Mouse (Mus musculus) embryonic fibroblast, embryonic 13.5 days (primary cell): ENCODE measurements around the gene Alx3. TPM values are rescaled to one million over a fixed set of nuclear protein-coding genes. Genes with fewer than 3 reads are reported as not detected.

Experiments used
- H3K27ac ChIP-seq: 2 replicates; pipeline ENCODE4 v1.5.1; 2012; ENCODE audit warnings: low read length, control low read depth, inconsistent platforms; ENCODE audit not compliant: insufficient read depth
- H3K4me1 ChIP-seq: 2 replicates; pipeline ENCODE4 v1.6.1; 2011; ENCODE audit warnings: low read length; ENCODE audit not compliant: control insufficient read depth, insufficient read depth
- H3K4me3 ChIP-seq: 2 replicates; pipeline ENCODE4 v1.5.1; 2011; ENCODE audit warnings: mild to moderate bottlenecking, control low read depth, low read length; ENCODE audit not compliant: insufficient read depth
- CTCF ChIP-seq: IDR thresholded peaks from 2 replicates; pipeline ENCODE4 v1.5.1; 2011; ENCODE audit warnings: mild to moderate bottlenecking, control low read depth, low read length, moderate library complexity, borderline replicate concordance; ENCODE audit not compliant: insufficient read depth
- POLR2A ChIP-seq: IDR thresholded peaks from 2 replicates; pipeline ENCODE4 v1.6.1; 2011; ENCODE audit warnings: low read depth, mild to moderate bottlenecking, control low read depth, low read length, moderate library complexity
- polyA plus RNA-seq: library from polyadenylated mRNA; stranded (reverse); fragments of >200 nt; gene quantifications from 2 replicates; pipeline ENCODE4 v1.2.4, GENCODE M21; 2011; ENCODE audit warnings: low read depth; ENCODE audit not compliant: missing spikeins, insufficient read length

Gene Alx3
- polyA plus RNA-seq, 1 experiment, result 1.9 TPM

DNA sequence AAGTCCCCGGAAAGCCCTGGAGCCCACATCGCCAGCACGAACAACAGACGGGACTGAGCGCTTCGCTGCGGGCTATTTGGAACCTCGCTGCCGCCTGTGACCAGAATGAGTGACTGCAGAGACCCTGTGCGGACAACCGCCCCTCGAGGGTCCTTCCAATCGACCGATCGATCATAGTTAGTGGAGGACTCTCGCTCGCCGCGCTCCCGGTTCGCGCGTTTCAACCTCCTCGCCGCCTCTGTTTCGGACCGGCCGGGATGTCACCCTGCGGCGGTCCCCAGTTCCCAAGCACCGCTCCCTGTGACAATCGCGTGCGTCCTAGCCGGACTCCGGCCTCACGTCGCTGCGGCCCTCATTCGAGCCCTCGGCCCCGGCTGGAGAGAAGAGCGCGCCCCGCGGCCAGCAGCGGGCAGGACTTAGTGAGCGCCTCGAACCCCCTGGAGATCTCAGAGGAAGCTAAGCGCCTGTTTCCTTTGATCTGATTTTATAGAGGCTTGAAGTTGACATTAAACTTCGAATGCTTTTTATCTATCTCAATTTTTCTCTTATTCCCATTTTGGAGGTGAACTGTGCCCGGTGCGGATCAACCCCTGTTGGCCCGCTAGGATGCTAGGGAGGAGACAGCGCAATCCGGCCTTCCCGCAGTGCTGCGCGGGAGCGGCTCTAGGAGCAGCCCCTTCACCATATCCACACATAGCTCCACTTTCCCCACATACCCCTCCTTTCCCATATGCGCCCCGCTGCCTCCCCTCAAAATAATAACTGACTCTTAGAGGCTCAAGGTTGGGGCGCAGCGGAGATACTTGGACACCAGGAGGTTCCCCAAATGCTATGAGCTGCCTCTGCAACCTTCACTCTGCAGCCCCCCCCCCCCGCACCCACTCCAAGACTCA lies 11.7 kb upstream of the Alx3 start:
- TF ChIP-seq POLR2A (no peak), CTCF (no peak)
- no peaks in the 10 kb centered on the region for H3K4me1 ChIP-seq
- H3K4me3 ChIP-seq, result peak overlapping the region; percentile 22
- no peak overlapping the region for H3K27ac ChIP-seq

DNA sequence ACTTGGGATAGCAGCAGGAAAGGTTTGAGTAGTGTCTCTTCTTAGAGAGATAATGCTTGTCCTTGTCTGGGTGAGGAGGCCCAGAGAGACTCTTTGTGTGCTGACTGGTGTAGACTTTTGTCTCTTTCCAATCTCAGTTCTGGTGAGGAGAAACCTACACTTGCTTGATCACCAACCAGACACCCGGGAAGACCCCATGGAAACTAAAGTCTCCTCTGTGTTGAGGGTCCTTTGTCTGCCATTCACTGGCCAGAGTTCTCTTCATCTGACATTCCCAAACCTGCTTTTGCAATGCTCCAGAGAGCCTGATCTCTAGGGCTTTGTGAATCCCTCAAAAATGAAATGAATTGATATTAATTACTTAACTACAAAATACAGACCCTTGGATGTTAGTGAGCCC lies 10.9 kb upstream of the Alx3 start:
- H3K4me1 ChIP-seq, result no peaks in the 10 kb centered on the region
- H3K27ac ChIP-seq, result no peak overlapping the region
- no peak overlapping the region for H3K4me3 ChIP-seq
- no peak for TF ChIP-seq CTCF
- TF ChIP-seq POLR2A, result no peak

DNA sequence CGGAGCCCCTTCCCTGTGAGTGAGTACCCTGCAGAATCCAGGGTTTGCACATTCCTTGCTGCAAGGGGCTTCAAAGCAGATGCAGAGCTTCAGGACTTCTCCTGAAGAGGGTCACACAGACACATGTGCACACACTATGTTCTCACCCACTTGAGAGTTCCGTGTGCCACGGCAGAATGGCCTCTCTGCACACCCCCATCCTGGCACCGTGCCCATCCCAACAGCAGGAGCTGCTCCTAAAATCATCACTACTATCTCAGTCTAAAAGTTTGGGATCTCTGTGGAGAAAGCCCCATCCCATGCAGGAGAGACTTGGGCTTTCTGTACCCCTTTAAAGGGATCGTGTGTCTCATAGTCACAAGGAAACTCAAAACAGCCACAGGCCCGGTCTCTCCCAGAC lies 8.3 kb upstream of the Alx3 start:
- no peak overlapping the region for H3K4me3 ChIP-seq
- no peaks in the 10 kb centered on the region for H3K4me1 ChIP-seq
- no peak for TF ChIP-seq POLR2A
- no peak for TF ChIP-seq CTCF
- no peak overlapping the region for H3K27ac ChIP-seq

DNA sequence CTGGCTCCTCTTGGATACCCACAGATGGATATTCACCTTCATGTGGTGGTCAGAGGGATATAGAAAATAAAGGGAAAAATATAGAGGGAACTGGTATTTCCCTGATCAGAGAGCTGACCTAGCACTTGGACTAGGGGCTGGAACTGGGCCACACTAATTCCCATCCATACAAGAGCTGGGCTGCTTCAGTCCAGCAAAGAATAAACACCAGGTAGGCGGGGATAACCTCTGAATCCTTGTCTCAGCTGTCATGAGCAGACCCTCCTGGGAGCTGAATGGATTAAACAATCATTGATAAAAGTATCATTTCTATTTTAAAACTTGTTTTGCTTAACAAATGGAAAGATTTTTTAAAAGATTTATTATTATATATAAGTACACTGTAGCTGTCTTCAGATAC lies 3.2 kb upstream of the Alx3 start:
- H3K27ac ChIP-seq, result no peak overlapping the region

DNA sequence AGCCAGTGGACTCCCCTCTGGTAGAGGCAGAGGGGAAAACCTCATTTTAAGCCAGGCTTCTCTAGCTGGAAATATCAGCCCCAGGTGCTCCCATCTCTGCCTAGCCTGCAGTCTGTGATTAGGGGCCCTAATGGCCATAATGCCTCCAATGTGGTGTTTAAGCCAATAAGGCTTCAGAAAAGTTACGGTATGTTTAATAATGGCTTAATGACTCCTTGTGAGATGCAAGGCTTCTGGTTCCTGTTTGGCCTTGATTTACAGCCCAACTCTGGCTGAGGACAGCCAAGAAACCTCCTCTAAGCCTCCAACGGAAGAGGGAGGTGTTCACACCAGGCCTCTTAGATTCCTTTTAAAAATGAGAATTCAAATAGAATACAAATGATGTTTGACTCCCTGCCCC lies 1.2 kb upstream of the Alx3 start:
- Histone ChIP-seq H3K27ac (no peak overlapping the region), H3K4me1 (no peaks in the 10 kb centered on the region), H3K4me3 (no peak overlapping the region)
- TF ChIP-seq CTCF (no peak), POLR2A (no peak)

More for the DNA sequence above, 3.2 kb upstream of the Alx3 start:
- TF ChIP-seq POLR2A (no peak), CTCF (no peak)
- Histone ChIP-seq H3K4me1 (no peaks in the 10 kb centered on the region), H3K4me3 (no peak overlapping the region)

DNA sequence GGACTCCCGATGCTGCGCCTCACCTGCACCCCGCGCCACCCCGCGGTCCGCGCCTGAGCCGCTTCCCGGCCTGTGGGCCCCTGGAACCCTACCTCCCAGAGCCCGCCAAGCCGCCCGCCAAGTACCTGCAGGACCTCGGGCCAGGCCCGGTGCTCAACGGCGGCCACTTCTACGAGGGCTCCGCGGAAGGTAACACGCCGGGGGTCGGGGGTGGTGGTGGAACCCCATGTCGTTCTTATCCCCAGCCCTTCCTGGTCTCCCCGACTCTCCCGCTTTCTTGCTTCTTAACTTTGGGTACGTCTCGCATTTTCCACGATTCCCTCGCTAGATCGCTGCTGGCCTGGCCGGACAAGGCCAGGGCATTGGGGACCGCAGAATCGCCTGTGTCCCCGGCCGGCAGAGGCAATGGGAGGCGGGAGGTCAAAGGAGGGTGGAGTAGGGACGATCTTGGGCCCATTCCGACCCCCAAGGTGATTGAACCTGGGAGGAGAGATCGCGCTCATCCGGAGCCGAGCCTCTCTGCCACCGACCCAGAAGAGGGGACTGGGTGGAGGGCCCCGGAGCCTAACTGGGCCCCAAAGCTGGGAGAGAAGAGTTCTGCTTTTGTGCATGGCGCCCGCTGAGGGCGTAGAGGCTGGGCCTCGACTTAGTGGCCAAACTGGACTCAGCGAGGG lies 570 bp downstream of the Alx3 start:
- no peak for TF ChIP-seq CTCF
- TF ChIP-seq POLR2A, result no peak
- H3K4me3 ChIP-seq, result peak overlapping the region; percentile 12
- H3K4me1 ChIP-seq, result no peaks in the 10 kb centered on the region
- H3K27ac ChIP-seq, result no peak overlapping the region

DNA sequence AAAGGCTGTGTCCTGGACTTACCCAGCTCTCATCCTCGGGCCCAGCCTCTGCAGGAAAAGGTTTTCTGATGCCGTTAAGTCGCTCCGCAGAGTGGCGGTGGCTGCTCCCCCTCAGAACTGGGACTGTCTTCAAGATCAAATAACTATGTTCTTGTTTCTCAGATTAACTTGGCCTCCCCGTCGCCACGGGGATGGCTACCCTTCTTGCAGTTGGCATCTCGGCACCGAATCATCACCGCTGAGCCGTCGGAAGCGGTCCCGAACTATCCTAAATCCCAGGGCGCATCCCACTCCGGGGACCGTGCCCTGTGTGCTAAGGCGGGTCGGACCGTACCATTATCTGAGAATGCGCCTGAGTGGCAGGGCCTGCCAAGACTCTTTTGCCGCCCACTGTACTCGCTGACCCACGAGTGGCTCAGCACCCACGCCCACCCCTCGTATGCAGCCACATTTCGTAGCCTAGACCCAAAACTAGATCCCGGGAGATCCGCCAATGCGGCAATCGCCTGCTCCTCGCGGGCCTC lies 1.2 kb downstream of the Alx3 start:
- Histone ChIP-seq H3K4me3 (peak overlapping the region; percentile 12; the same call in 1 of the 2 replicates), H3K4me1 (no peaks in the 10 kb centered on the region), H3K27ac (no peak overlapping the region)
- no peak for TF ChIP-seq CTCF

DNA sequence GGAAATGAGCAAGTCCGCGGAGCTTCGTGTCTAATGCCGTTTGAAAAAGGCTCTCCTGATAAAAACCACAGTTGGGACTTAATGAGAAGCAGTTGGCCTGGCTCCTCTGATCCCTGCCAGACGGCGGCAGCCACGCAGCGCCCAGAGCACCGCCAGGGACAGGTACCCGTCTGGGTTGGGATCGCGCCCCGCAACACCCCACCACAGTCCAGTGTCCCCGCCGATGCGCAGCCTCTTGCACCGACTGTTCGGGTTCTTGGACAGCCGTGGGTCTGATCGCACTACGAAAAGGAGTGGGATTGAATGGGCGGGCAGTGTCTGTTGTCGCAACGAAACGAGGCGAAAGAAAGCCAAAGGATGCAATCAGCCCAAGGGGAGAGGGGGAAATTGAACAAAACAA lies 1.7 kb downstream of the Alx3 start:
- H3K27ac ChIP-seq, result no peak overlapping the region
- TF ChIP-seq CTCF, result no peak
- no peak for TF ChIP-seq POLR2A
- H3K4me3 ChIP-seq, result no peak overlapping the region
- H3K4me1 ChIP-seq, result no peaks in the 10 kb centered on the region

DNA sequence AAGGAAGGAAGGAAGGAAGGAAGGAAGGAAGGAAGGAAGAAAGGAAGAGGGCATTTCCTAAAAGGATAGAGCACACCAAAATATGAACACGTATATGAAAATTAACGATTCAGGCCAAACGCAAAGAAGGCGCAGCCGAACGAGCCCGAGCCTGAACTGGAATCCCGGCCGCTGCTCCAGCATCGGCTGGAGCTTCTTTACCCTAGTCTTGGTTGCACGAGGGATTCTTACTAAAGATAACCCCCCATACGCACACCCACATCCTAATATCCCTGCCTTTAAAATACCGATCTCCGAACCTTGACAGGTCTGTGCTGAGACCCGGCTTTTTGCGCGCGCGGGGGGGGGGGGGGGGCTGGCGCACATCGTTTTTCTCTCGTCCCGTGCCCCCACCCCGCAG lies 2.3 kb downstream of the Alx3 start:
- TF ChIP-seq POLR2A (no peak), CTCF (no peak)
- Histone ChIP-seq H3K27ac (no peak overlapping the region), H3K4me3 (no peak overlapping the region), H3K4me1 (no peaks in the 10 kb centered on the region)
